Mouse (Mus musculus): ENCODE measurements at regions not wholly inside any gene's neighbourhood (a gene's known extent, or its start where the extent isn't known, plus 50 kb on each side); places are given as distances from the start of the nearest gene placed in this dataset.
A peak's percentile ranks its signal among the peaks of the same experiment; 100 is the strongest.

DNA sequence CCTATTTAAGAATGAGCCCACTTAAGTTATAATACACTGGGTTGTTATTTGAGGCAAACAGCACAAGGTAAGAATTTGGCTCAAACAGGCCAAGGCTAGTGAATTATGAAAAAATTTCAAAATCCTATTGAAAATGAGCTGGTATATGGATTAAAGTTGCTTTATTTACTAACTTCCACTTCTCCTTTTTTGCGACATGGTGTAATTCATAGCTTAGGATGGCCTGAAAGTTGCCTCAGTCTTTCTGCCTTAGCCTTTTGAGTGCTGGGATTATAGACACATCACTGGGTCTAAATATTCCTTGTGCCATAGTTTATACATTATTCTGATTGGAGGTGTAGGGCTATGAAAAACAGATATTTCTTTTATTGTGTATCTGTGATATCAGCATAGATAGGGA is 81.9 kb downstream of the Edem1 start:
- ATAC-seq, result no peak

DNA sequence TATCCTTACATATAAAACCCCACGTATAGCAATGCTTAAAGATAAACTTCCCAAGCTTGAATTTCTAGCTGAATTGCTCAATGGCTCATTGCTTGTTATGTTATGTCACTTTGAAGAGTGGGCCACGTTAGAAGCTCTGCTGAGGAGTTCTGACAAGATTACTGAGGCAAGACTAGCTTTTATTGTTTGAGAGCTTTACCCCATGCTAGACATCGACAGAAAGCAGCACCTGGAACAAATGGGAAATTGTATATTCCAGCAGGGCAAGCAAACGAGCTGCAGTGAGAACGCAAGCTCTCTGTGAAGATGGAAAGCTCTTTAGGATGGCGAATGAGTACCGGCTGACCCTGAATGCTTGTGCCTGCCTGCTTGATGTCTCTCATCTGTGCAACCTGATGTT is 84.1 kb downstream of the Edem1 start:
- no peak for ATAC-seq

DNA sequence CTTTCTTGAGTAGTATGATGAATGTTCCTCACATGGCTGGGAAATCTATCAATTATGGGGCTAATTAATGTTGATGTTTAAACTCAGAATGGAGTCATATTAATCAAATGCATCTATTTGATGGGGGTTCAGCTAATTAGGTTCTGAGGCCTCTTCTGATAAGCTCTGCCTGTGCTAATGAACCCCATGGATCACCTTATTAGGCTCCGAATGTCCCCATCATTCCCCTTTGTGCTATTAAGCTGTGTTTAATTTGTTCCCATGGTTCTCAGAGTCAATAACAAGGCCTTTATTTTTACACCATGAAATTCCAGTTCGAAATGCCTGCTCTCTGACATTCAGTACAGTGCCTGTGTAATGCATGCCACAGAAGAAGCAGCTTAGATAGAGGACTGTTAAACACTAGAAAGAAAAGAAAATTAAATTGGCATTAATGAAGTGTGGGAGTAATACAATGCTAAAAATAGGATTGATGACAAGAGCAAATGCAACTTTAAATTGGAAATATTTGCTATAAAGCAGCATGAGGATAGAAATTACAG is 91.0 kb downstream of the Edem1 start:
- ATAC-seq, result no peak

DNA sequence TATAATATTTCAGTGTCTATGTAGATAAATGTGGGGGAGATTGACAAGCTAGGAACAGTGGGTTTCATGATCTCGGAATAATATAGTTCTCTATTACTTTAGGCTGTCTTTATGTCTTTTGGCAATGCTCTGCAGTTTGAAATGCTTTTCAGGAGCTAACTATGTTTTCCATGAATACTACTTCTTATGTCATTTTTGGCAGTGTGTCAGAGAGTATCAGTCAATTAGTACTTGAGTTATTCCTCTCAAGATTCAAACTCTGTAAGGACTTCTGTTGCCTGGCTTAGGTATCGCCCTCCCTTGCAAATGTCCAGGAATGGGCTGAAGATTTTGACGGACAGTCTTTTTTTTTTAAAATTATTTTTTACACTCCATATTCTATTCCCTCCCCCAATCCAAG is 92.7 kb downstream of the Edem1 start:
- ATAC-seq, result no peak

DNA sequence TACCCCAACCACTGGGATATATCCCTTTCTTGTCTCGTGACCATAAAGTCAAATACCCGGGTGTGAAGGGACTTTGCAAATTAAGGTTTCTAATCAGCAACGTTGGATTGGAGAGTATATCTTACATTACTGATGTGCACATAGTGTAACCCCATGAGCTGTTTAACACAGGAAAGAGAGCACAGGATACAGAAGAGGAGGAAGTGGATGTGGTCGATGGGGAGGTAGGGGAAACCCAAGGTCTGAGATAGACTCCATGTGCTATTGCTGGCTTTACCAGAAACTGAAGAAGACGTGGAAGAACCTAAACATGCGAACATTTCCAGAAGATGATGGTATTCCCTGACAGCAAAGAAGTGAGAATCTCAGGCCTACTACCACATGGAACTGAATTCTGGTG is 94.1 kb downstream of the Edem1 start:
- ATAC-seq, result peak; percentile 100

DNA sequence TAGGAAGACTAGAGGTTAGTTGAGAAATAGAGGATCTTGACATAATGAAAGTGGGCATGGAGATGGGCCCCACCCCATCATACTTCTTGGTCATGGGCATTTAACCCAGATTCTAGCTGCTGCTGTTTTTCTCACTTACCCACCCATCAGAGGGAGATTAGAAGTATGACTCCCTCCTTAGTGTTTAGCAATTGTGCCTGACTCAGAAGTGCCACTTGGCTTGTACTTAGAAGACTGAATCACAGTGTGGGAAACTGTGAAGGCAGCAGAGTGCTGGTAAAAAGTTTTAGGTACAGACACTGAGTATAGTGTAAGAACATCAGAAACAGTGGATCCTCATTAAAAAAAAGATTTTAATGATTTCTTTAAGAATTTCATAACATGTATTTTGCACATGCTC is 100.5 kb downstream of the Edem1 start:
- no peak for ATAC-seq

DNA sequence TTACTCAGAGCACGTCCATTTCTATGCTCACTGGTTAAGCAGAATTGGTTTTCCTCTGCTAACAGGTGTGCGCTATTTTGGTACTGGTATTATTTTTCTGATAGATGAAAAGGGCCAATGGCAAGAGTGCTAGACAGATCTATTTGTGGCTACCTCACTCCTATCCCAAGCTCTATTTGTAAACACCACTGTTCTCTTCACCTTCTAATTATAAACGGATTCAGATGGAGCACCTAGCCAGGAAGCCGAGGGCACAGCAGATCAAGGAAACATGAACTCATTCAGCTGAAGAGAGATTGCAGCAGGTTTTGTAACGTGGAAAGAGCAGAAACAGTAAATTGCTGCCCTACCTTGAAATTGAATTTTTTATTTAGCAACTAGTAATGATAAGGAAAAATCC is 110.2 kb downstream of the Edem1 start:
- ATAC-seq, result no peak

DNA sequence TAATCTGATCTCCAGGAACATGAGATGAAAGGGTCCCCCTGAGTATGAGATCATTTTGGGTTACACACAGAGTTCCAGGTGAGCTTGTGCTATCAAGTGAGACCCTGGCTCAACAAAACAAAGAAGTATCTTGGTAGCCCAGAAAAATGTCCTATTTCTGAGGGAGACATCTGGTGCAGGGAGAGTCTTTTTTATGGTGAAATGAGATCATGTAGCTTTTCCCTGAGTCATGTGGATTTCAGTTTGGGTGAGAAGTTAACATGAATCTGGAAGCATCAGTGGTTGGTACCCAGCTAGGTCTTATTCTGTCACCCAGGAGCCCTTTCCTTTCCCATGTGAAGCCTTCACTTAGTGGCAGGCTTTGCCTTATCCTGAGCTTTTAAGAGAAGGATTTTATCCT is 113.8 kb downstream of the Edem1 start:
- ATAC-seq, result no peak

DNA sequence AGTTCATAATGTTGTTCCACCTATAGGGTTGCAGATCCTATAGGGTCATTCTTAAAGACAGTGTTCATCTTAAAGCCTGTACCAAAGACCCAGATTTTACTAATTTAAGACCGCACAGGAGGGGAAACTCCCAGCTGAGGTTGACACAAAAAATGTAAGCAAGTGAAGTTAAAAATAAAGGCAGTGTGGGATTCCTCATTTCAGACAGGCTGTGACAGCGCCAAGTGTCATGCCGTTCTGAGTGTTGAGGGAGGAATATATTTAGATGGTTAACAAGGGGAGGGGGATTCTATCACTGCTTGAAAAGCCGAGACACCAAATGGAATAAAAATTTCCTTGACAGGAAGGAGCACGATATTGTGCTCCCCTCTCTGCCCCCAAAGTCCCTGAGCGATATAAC is 123.9 kb downstream of the Edem1 start:
- ATAC-seq, result no peak

DNA sequence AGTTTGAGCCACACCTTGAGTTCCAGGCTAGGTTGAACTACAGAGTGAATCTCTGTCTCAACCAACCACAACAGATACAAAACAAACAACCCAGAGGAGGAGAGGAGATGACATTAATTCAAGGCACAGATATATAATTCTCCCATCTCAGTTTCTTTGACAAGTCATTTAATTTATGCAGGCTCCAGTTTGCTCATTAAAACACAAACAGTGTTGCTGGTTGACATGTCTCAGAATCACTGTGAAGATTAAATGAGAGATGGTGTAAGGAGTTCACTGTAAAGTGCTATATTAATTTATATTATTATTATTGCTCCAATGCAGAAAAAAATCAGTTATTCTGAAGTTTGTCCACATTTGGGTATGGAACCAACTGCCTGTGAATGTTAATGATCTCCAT is 134.4 kb downstream of the Edem1 start:
- ATAC-seq, result no peak

DNA sequence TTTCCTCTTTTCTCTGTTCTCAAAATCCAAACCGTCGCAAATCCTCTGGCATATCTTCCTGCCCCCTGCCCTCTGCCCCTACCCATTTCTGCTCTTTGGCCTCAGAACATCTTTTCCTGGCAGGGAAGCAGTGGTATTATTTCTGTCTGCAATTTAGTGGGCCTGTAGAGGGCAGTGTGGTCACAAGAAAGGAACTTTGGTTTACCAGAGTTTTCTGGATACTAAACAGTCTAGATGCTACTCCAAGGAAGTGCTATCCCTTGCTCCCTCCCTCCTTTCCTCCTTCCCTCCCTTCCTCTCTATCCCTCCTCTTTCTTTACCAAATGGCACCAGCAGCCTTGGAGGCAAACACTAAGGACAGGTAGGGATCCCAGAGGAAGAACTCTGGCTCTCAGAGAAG is 134.9 kb downstream of the Edem1 start:
- no peak for ATAC-seq

DNA sequence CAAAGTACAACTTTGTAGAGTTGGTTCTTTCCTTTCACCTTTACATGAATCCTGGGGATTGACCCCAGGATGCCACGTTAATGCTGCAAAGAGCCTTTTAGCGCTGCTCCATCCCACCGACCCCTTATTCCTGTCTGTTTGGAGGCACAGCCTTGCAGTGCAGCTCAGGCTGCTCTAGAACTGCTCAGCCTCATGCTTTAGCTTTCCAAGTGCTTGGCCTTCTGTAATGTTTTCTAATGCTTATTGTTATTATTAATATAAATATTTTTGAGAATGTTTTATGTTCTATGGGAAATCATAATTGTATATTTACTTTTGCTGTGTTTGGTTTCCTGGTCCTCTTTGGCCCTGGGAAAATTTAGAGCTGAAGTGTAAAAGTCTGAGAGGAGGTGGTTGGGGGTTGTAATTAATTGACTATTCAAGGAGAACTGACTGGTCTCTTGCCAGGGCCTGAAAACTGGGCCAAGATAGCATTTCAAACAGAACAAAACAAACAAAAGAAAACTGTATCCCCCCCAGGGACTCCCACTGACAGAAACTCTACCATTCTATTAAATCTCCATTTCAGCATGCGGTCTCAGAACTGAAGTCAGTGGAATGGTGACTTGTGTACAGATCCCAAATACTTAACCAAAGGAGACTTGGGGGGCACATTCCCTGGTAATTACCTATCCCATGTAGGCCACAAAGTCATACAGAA is 141.2 kb downstream of the Edem1 start:
- no peak for ATAC-seq

DNA sequence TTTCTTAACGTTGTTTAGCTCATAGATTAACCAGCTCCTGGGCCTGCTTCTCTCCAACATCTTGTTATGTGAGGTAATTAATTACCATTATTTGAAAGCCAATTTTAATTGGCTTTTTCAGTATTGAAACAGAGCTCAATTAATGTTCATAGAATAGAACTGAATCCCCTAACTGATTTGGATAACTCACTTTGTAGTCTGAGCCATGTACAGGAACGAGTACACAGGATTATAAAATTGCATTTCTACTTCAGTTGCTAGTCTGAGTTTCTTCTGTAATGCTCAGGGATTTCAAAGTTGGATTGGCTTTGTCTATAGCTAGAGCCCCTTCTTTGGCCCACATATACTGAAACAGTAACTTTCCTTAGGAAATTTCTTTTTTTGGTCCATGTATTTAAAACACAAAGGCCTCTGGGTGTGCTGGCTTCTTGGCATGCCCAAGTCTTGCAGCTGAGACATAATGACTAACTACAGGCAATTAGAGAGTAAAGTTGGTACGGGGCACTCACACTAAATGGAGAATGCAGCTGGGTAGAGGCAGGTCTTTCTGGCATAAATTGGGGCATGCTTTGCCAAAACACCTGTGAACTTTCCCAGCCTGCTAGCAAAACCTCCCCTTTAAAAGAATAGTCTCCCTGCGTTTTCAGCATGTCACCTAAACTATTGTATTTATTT is 143.1 kb downstream of the Edem1 start:
- no peak for ATAC-seq

DNA sequence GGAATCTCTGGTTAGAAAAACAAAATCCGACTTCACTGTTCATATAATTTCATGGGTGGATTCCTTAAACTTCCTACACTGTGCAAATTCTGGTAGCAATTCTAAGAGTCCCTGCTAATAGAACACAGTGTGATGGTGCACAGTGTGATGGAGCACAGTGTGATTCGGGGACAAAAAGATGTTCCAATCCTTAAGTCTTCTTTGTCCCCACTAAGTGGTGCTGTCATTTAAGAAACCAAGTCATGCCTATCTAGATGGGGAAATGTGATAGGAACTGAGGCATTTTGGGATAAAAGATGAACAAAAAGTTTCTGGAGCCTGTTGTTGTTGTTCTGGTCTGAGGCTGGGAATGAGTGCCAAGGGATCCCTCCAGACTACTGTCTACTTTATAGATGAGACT is 145.3 kb downstream of the Edem1 start:
- ATAC-seq, result no peak

DNA sequence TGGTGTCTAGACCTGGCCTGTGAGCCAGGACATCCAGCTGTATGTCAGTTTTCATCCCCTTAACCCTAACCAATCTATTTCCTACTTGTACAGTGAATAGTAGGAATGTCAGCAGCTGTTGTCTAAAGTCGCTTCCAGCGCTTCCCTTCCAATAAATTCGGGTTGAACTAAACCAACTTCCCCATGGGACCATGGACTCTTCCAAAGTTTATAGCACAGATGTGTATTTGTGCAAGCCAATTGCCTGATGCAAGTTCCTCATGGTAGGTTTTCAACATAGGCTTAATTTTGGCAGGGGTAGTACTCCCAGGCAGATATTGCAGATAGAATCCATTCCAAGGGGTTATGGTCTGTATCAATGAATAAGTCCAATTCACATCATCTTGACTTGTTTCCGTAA is 161.1 kb downstream of the Edem1 start:
- no peak for ATAC-seq

DNA sequence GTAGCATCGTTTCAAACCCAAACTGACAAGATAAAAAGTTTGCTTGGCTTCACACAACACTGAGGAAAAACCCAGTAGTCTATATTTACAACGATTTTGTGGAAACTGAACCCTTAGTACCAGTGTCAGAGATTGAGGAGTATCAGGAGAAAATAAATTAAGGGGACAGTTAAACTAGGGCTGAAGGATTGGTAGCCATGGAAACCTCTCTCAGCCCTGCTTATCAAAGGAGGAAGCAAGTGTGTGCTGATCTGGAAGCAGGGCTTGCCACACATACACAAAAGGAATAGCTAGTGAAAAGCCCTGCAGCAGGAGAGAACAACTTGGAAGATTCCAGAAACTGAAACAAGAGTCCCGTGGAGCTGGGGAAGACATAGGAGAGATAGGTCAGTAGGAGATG is 165.3 kb downstream of the Edem1 start:
- ATAC-seq, result no peak

DNA sequence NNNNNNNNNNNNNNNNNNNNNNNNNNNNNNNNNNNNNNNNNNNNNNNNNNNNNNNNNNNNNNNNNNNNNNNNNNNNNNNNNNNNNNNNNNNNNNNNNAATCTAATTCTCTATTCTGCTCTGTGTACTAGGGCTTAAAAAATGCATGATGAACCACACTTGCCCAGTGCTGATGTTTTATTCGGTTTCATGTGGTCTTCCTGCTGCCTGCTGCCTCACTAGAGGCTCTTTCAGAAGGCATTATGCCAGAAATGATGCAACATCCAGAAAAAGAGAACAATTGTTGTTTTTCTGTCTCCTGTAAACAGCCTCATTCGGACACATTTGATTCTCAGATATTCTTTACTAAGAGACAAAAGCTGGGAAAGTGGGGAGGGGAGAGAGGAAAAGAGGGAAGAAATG is 176.0 kb downstream of the Edem1 start:
- ATAC-seq, result no peak

DNA sequence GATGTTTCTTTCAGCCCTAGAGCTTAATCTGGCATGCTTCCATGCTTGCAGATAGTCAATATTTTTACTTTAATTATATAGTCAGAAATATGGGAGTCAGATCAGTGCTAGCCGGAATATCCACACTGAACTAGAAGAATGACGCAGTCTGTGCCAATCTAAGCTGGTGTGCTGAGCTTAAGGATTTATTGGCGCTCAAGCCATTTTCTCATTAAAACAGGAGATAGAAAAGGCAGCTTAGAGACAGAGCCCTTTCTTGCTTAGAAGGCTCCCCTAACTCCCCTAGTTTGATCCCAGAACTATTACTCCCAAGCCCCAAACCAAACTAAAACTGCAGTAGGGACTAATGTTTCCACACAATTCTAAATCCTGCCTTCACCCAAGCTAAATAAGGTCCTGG is 180.9 kb downstream of the Edem1 start:
- ATAC-seq, result no peak

DNA sequence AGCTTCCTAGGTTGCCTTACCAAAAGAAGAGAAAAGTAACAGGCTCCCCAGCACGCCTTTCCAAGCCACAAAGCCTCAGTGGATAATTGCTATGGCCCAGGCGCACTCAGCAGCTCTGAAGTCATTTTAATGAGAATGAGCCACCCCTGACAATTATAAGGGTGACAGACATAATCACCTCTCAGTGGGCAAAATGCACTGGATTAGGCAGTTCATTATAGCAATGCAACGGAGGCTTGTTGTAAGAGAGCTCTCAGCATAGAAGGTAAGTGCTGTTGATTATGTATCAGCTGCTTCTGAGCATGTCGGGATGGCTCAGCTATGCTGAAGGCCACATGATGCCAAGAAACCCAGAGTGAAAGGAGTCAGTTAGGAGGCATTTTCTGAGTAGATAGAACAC is 181.4 kb downstream of the Edem1 start:
- ATAC-seq, result no peak

DNA sequence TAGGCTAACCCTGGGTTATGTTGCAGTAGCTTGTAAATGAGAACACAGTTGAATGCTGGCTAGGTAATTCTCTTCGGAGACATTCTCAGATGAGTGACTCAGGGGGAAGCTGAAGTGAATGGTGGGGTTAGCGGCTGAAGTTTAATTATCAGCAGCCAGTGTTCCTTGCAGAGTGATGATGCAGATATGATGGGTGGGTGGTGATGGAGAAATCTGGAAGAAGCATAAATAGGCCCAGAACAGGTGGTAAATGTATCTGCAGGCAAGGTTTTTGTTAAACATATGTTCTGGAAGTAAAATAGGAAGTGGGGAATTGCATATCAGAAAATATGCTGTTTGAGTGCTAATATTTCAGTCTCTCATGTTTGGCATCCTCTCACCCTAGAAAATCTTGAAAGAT is 191.3 kb downstream of the Edem1 start:
- no peak for ATAC-seq
